Mouse (Mus musculus) gastrocnemius, adult 18-20 months (tissue): Measurements from ENCODE around the gene Vangl1. TPM values are rescaled to one million over a fixed set of nuclear protein-coding genes. Genes with fewer than 3 reads are reported as not detected.
"Not testable (repeated sequence)": the region's sequence is repeated elsewhere in the genome, so short reads cannot be mapped to it uniquely, and the experiment has no call there.

Experiments
- DNase-seq: peaks from one replicate; pipeline ENCODE4 v3.0.0; 2021; ENCODE audit warnings: low spot score
- total RNA-seq, 2 experiments: library from RNA; stranded (reverse); gene quantifications; 2 replicates each; pipeline ENCODE4 v1.2.3; 2021

Gene Vangl1
- total RNA-seq, 2 experiments from 2014 or later: 2.2 to 2.4 TPM

GRCm38 (mm10) chr3:102174118-102174865 lies 30.2 kb downstream of the Vangl1 start:
- no peak for DNase-seq

GRCm38 (mm10) chr3:102169197-102169905 lies 35.1 kb downstream of the Vangl1 start:
- peak; percentile 83 for DNase-seq

GRCm38 (mm10) chr3:102167555-102168210 lies 36.8 kb downstream of the Vangl1 start:
- no peak for DNase-seq

- no peak for DNase-seq
Observed at GRCm38 (mm10) chr3:102166794-102167193, 37.7 kb downstream of the Vangl1 start.

GRCm38 (mm10) chr3:102166287-102166620 lies 38.2 kb downstream of the Vangl1 start:
- DNase-seq: no peak

- no peak for DNase-seq
Observed at GRCm38 (mm10) chr3:102165536-102166286, 38.8 kb downstream of the Vangl1 start.

GRCm38 (mm10) chr3:102164911-102165310 lies 39.6 kb downstream of the Vangl1 start:
- DNase-seq: no peak

GRCm38 (mm10) chr3:102163861-102164260 lies 40.6 kb downstream of the Vangl1 start:
- DNase-seq: not testable (repeated sequence)

GRCm38 (mm10) chr3:102159423-102160325 lies 44.8 kb downstream of the Vangl1 start:
- DNase-seq: peak; percentile 52

GRCm38 (mm10) chr3:102158759-102159422 lies 45.6 kb downstream of the Vangl1 start:
- no peak for DNase-seq

- no peak for DNase-seq
Observed at GRCm38 (mm10) chr3:102157652-102158051, 46.8 kb downstream of the Vangl1 start.

- no peak for DNase-seq
Observed at GRCm38 (mm10) chr3:102156737-102157136, 47.8 kb downstream of the Vangl1 start.

GRCm38 (mm10) chr3:102154107-102154506 lies 50.4 kb downstream of the Vangl1 start:
- DNase-seq: no peak

- no peak for DNase-seq
Observed at GRCm38 (mm10) chr3:102152872-102153271, 51.6 kb downstream of the Vangl1 start.

- DNase-seq: no peak
Observed at GRCm38 (mm10) chr3:102152471-102152870, 52.0 kb downstream of the Vangl1 start.

GRCm38 (mm10) chr3:102151850-102152249 lies 52.6 kb downstream of the Vangl1 start:
- DNase-seq: no peak

- no peak for DNase-seq
Observed at GRCm38 (mm10) chr3:102149941-102150340, 54.6 kb downstream of the Vangl1 start.

- peak; percentile 54 for DNase-seq
Observed at GRCm38 (mm10) chr3:102147189-102147588, 57.3 kb downstream of the Vangl1 start.

GRCm38 (mm10) chr3:102146428-102146827 lies 58.1 kb downstream of the Vangl1 start:
- no peak for DNase-seq
